Mouse (Mus musculus) kidney, postnatal 36 days (tissue): ENCODE results near the gene Arhgef17.
A peak's percentile ranks its signal among the peaks of the same experiment; 100 is the strongest.

ENCODE experiments used
- DNase-seq, 2 experiments: peaks; one replicate each; pipeline ENCODE4 v3.0.0; 2021 to 2022; ENCODE audit warnings: mixed read lengths in 2 of 2

The Arhgef17 gene

DNA sequence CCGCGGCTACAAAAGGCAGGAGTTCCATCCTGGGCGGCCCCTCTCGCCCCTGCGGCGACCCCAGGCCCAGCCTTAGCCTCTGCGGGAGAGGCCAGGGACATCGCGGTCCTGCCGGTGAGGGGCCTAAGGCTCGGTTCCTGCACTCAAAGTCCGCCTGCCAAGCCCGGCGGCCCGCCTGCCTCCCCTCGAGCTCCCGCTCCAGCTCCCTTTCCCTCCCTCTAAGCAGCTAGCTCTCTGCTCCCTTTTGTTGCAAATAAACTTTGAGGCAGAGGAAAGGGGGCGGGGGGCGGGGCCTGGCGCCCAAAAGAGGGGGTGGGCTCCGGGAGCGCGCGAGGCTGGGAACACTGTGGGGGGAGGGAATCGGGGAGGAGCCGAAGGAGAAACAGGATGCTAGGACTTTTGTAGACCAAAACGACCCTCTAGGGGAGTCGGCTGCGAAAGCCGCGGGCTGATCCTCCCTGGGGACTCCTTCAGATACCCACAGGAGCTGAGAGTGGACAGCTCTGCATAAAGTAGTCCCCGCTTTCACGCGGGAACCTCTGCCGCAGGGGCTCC is at the start of gene Arhgef17:
Gene Arhgef17, minus strand, starts transcription at position 182 of the 555 bp plus-strand sequence.
- peak in 1 of 2 experiments; percentile 72 for DNase-seq

DNA sequence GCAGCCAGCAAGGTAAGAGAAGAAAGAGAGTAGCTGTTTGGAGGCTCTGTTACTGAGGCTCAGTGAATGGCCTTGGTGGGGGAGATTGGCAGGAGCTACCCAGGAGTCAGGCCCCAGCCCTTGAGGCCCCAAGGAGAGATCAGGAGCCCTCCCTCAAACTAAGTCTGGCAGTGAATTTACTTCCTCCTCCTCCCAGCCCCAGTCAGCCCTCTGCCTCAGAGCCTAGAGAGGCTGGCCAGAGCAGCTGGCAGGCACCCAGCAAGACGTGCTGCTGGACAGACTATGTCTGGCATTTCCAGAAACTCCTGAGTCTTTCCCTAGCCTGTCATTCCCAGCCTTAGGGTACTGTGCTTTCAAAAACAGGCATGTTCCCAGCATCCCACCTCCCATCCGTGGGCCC is 47.3 kb upstream of the Arhgef17 start:
- peak; percentile 65 to 83 for DNase-seq

DNA sequence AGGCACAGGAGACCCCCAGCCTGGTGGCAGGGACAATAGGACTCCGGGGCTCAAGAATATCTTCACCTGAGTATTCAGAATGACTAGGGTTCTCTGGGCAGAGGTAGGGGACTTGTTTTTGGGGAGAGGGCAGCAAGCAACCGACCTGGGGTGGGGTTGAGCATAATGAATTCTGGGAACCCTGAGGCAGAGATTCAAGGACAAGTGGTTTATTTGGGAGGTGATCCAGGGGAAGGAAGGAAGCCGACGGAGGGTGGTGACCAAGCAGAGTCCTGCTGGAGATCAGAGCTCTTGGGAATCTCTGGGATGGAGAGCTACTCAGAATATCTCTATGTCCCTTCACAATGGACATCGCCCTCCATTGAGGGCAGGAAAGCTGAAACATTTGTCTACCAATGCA is 46.3 kb upstream of the Arhgef17 start:
- no peak for DNase-seq

DNA sequence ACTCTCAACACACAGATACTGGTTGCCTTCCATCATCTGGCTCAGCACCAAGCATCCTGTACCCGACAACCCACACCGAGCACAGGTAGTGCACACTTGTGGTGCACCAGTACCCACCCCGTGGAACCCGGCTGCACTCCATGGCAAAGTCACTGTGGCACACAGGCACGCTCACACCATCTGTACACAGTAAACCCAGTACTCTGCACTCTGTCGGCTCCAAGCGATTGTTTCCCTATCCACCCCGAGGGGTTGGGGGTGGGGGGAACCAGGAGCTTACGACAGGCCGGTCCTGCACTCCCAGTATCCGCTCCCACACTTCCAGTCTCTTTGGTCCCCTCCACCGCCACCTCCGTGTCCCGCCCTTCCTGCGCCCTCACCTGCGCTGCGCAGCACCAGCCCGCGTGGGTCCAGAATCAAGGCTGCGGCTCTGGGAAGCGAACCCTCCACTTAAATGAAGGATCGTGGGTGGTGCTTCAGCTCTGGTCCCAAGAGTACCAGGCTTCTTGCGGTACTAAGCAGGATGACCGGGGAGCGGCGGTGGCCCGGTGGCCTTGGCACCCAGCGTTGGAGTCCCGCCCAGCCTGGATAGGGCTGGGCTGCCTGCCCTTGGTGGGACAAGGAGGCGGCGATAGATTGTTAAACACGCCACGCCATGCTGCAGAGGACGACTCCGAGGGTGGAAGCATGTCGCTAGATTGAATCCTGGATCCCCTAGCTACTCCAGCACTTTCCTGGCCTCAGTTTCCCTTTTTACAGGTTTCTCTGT is 42.4 kb upstream of the Arhgef17 start, which contains the start of gene P2ry6:
Gene P2ry6, minus strand, starts transcription at position 515 of the 769 bp plus-strand sequence.
- DNase-seq: peak in 1 of 2 experiments; percentile 56

DNA sequence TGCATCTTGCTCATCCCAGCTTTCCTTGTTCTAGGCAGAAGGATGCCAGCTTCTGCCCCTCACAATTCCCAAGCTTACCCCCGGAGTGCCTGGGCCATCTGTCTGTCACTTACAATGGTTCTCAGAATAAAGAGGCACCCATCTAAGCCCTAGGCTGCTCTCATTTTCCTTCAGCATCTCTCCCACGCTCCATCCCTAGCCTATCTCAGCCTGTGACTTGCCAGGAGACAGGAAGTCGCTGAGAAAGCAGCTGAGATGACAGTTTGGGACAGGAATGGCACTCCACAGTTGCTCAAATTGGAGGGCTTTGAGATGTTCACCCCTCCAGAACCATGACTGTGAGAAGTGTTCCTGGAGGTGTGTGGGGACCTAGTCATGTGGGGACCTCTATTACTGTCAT is 41.0 kb upstream of the Arhgef17 start:
- no peak for DNase-seq

DNA sequence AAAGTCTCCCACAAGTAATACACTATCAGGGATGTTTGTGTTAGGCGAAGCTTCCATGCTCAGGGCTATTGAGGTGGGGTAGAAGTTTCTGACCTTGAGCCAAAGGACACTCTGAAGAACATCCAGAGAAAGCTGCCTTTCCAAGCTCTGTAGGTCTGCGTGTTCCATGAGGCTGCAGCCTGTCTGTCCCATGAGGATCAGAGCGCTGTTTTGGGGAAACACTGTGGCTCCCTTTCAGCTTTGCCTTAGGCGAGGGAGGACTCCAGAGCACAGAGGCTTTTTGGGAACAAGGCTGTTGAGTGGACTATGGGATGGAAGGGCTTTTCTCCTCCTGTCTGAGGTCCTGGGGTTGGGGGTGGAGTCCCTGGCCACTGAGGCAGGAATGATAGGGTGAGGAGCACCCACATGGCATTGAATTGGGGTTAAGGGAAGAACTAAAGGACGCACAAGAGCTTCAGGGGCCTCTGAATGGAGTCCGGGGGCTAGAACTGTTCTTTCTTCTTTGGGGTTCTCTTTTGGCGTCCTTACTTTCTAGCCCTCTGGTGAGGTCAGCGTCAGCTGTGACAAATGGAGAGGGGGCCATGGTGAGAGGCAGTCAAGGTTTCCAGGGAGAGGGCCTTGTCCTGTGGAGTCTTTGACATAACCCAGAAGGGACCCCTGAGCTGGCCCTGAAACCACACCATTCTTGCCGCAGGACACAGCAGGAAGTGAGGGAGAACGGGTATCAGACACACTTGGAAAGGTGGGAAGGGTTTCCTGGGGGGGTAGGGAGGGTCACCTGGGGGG is 37.2 kb upstream of the Arhgef17 start:
- no peak for DNase-seq

DNA sequence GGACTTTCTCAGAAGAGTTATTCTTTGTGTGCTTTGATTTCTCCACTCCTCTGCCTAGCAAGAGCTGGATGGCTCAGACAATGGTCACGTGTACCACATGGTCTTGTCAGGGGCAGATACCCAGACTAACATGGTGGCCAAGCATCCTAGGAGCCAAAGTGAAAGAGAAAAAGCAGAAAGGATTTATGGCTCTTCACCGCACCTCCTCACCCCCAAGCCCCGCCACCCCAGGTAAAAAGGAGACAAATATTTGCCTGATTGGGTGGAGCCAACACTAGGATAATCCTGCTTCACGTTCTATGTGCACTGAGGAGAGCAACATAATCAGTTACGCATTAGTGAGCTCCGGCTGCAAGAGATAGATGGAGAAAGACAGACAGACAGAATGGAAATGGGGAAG is 36.5 kb upstream of the Arhgef17 start:
- DNase-seq: no peak

DNA sequence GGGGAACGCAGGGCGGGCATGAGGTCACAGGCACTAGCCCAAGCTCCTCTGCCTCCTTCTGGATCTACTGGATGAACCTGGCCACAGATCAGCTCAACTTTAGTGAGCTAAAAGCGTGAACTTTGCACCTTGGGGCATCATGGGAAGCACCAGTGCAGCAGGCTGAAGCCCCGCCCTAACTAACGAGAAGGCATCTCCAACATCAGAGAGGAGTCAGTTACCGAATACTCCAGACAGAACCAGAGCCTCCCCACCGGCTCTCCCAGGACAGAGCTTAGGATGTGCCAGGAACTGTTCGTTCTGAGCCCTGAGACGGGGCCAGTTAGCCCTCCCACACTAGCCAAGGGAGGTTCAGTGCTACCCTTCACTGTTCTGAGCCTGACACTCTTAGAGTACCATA is 35.9 kb upstream of the Arhgef17 start:
- peak; percentile 33 to 34 for DNase-seq

DNA sequence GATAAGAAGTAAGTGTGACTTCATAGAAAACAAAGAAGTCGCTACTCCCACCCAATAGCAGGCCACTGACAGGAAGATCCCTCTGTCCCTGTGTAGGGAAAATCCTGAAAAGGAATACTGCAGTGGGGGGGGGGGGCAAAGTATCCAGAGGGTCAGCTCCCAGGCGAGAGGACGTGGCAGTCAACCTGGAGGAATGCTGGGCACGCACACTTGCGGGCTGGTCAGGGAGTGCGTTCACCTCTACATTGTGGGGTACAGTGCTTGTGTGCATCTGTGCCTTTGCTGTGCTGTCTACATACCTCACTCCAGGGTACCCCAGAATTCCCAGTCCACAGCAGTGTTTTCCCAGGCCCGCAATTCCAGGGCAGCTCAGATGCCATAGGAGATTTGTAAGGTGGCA is 34.1 kb upstream of the Arhgef17 start:
- no peak for DNase-seq

DNA sequence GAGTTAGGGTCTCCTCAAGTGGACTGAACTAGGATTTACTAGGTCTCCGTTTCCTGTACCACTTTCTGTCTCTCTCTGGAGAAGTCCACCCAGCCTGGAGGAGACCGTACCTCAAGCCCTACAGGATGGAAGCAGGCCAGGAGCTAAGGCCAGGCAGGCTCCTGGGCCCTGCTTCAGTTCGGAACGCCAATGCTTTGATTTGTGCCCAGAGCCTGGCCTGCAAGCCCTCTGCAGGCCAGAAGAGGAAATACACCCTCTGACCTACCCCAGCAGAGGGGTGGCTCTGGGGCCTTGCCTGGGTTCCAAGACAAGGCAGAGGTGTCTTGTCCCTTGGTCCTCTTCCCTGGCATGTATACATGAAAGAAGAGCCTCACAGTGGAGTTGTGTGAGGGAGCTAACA is 33.2 kb upstream of the Arhgef17 start:
- peak in 1 of 2 experiments; percentile 53 for DNase-seq

DNA sequence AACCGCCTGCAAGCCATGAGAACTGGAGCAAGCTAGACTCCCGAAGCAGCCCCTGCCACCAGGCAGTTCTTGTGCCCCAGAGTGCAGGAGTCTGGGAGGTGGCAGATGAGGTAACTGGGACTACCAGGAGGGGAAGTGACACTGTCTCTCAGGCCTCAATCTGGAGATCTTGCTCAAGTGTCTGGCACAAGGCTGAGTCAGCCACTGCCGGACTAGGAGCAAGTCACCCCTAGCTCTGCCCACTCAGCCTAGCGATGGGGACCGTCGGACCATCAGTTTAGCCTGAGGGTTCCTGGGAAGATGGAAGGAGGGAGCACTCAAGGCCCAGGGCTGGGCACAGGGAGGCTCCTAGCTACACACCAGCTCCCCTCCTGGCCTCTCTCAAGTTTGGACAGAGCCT is 32.3 kb upstream of the Arhgef17 start:
- no peak for DNase-seq

DNA sequence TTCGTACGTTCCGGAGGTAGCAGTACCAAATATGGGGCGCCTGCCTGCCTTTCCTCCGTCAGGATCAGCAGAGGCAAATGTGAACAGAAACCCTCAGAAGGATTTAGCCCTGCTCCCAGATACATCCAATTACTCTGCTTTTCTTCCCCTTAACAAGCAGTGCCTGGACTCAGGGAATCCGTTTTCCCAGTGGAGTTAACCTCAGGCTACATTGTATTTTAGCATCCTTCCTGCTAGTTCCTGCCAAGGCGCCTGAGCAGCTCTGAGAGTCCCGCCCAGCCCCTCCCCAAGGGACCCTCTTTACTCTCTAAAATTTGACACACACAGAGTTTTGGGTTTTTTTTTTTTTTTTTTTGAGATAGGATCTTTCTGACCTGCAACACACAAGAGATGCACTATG is 31.5 kb upstream of the Arhgef17 start:
- no peak for DNase-seq

DNA sequence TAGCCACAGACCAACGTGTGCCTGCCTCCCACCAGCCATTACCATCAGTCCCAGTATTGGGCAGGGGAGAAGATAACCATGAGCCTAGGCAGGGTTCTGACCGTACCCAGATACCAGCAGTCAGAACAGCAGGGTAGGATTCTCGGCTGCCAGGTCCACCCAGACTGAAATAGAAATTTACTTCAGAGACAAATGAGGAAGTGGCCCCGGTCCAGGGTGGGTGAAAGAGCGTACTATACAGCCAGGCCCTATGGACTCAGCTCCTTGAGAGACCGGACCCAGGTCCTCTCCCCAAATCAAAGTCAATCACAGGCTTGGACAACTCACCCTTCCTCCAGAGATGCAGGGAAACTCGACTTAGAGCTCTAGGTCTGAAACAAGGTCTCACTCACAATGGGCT is 29.2 kb upstream of the Arhgef17 start:
- no peak for DNase-seq

DNA sequence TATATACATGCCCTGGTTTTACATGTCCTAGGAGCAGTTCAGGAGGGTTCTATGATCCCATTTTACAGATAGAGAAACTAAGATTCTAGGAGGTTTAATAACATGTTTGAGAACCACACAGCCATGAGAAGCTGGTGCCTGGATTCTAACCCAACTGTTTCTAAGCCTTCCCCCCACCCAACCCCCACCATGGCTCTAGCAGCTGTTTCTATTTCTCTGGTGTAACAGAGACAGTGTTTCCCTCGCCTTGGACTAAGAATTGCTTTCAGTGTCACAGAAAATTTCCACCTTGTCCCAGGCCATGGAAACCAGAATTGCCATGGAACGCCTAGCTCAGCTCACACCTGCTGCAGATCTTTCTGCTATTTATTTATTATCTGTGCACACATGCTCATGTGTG is 28.6 kb upstream of the Arhgef17 start:
- no peak for DNase-seq

DNA sequence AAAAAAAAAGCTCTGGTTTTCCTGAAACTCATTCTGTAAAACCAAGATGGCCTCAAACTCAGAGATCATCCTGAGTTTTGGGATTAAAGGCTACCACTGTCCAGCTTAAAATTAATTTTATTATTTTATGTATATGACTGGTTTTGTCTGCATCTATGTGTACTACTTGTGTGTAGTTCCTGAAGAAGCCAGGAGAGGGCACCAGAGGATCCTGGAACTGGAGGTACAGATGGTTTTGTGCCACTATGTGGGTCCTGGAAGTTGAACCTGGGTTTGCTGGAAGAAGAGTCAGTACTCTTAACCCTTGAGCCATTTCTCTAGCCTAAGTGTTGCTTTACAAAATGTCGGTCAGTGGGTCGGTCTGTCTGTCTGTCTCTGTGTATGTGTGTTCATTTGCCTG is 26.5 kb upstream of the Arhgef17 start:
- DNase-seq: peak in 1 of 2 experiments; percentile 41

DNA sequence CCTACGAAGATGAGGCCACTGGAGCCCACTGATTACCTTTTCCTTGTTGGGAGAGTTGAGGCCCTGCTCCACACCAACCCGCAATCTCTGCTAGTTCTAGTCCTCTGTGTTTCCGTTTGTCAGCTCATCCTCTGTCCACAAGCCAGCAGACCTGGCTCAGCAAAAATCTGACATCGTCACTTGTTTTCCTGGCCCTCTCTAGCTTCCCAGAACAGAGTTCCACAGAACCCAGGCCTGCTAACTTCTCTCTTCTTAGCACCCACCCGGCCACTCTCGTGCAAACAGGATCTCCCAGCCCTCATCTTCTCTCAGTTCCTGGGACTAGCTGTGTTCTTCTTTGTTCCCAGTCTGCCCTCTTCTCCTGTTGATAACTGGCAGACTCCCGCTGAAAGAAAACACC is 20.8 kb upstream of the Arhgef17 start:
- DNase-seq: peak in 1 of 2 experiments; percentile 18

DNA sequence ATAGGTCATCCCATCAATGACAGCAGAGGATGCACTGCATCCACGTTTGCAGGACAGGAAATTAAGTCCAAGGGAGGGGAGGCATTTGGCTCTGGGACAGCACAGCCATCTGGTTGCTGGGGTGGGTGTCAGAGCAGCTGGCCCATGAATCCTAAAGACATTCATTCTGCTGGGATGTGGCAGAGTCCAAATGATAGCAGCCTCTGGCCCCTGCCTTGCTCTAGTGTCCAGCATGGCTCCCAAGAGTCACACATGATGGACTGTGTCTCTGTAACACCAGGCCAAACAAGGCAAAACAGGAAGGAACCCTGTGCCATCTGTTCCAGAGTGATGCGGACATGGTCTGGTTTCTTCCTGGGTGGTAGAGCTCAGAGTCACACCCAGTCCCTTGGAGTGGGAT is 20.0 kb upstream of the Arhgef17 start:
- no peak for DNase-seq

DNA sequence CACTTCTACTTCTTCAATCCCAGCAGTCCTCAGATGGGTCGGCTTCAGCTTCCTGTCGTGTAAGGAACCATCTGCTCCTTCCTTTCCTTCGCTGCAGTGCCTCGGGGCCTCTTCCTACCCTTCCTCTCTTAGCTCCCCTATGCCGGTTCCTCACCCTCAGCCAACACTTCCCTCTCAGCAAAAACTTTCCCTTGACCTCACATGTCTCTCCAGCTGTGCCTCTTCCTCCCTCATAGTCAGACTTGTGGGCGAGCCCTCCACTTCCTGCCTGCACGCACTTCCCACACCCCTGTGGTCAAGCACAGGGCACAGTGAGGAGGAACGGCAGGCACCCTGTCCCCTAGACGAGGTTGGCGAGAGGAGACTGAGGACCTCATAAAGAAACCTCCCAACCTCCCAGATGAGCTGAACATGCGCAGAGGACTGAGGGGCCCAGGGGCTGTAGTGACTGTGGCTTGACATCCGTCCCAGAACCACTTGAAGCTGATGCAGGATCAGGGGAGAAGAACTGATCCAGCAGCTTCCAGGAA is 18.6 kb upstream of the Arhgef17 start:
- DNase-seq: peak; percentile 35 to 40

DNA sequence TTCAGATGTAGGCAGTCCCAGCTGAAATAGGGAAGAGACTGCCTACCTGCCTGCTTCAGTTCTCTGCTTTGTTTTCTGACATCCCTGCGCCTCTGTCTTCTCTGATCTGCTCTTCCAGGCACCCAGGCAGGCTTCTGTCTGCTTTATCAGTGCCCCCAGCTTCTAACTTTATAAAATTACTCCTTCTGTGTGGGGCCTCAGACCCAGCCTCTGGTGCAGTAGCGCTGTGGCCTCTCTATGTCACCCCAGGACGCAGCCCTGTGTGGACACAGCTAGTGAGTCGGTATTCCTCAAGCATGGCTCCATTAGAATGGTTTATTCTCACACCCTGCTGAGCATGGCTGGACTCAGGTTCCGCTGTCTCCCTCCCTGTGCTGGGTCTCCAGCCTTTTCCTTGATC is 18.1 kb upstream of the Arhgef17 start:
- no peak for DNase-seq

DNA sequence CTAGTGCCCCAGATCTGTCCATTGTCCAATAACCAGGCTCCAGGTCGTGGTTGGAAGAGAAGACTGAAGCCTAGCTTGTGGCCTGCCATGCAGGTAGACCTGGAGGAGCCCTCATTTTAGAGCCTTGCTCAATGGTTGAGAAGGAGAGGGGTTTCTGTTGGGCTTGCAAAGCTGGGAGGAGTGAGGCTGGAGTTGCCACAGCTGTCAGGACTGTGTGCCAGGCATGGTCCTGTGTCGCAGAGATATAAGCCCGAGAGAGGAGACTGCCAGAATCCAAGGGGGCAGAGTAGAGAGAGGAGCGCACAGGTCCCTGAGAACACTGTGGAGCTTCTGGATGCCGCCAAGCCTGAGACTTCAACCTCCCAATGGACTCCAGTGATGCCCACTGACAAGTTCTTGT is 12.8 kb upstream of the Arhgef17 start:
- no peak for DNase-seq

DNA sequence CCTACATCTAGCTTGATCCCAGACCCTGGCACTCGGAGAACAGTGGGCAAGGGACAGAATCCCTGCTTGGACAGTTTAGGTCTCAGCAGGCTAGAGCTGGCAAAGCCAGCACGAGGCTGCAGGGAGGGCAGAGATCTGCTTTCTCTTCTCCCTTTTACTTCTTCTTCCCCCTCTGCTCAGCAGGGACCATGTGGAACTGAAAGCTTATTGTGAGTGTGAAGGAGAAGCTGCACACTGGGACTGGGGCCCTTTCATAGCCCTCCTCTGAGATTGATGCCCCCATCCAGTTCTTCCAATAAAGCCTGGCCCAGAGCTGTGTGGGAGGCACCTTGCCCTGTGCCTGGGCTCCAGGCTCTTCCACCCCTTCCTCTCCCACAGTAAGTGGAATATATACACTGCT is 12.4 kb upstream of the Arhgef17 start:
- DNase-seq: no peak

DNA sequence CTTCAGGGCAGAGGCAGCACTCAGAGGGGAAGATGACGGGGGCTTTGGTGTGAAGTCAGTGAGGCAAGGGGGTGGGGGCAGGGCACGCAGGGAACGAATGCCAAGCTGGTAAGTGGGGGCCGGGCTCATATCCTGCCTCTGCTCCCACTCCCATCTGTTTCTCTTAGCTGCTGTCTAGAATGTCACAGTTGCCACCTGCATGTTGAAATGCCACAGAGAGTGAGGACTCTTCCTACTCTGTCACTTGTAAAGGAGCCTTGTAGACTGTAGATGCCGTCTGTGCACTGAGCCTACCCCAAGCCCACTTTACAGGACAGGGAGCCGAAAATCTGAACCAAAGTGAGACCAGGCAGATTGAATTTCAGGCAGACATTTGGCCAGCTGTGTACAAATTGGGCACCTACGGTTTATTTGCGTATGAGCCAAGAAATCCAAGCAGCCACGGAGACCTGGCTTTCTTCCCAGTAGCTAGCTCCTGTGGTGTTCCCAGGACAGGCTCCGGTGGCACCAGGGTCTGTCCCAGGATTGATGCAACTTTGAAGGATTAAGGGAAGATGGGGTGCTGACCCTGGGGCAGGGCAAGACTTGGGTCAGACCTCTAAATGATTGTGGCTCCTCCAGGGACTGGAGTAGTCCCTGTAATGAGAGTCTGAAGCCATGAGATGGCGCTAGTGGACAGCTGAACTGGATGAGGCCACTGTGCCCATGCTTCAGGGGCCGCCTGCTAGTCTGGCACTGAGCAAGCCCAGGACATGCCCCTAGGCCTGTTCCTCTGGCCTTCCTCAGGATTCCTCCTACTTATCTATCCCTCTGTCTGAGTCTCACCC is 11.1 kb upstream of the Arhgef17 start:
- DNase-seq: peak; percentile 51 to 75

DNA sequence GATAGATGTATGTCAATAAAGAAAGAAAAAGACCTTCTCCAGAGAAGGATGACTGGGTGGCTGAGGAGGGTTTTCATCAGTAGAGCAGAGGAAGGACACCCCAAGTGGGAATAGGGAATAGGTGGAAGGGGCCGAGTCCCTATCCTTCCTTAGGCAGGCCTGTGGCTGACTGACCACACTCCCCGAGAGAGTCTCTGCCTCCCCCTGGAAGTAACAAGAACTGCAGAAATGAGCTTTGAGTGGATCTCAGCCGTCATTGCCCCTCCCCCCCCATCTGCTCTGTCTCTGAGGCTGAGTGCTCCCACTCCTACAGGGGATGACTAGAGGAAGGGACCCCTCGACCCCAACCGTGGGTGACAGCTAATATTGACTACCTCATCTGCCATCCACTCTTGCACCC is 9.3 kb upstream of the Arhgef17 start:
- DNase-seq: no peak
